Mouse (Mus musculus) c-Kit-positive CD71-positive TER-119-positive erythroid progenitor cells, embryonic 14.5 days (primary cell): ENCODE measurements around the gene Abracl.

Experiments used
- DNase-seq: peaks from one replicate; pipeline ENCODE4 v3.0.0-alpha.2; 2013; ENCODE audit warnings: low spot score

Abracl gene

GRCm38 (mm10) chr10:18021576-18022311 is 1.3 kb downstream of the Abracl start:
- DNase-seq: no peak

DNA sequence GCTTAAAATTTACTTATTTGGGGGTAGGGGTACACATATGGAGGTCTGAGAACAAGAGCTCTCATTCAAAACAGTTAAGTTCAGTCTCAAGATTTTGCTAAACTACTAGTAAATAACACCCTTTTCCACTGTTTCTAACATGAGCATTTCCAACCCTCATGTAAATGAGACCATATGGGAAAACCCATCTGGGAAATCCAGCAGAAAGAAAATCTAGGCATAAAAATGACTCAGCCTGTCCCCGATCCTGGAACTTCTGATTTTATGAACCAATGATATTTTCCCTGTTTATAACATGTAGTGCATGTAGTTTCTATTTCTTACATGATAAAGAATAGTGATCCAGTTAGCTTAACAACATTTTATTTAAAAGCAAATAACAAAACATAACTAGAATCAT is 2.2 kb downstream of the Abracl start:
- no peak for DNase-seq

GRCm38 (mm10) chr10:18020443-18020842 is 2.6 kb downstream of the Abracl start:
- no peak for DNase-seq

DNA sequence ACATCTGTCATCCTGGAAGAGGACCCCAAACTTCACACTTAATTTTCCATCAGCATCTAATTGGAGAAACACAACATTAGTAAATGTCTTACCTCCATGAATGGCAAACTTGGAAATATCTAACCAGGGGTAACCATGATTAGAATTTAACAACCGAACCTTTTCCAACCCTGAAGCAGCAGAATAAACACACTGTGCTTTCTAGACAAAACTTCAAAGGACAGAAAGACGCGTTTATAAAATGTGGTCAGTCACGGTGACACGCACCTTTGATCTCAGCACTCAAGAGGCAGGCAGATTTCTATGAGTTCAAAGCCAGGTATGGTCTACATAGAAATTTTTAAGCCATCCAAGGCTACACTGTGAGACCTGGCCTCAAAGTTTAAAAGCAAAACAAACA is 11.3 kb downstream of the Abracl start:
- no peak for DNase-seq

GRCm38 (mm10) chr10:18009744-18010143 is 13.3 kb downstream of the Abracl start:
- no peak for DNase-seq

DNA sequence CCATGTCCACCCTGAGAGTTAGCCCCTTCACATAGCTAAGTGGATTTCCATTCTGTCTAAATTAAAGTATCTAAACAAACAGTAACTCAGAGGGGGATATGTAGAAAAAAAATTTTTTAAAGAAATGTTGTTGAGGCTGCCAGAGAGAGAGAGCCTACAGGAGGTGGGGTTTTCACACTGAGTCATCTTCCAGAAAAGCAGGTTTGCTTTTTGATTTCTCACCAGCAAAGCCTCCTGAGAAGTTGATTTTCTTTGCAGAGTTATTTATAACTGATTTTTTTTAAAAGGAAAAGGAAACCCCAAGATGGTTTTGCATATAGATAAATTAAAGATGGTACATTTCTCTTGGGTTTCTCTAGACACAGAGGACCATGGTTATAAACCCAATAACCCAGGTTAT is 15.0 kb downstream of the Abracl start:
- DNase-seq: no peak

- no peak for DNase-seq
Measured at GRCm38 (mm10) chr10:18007243-18007642, 15.8 kb downstream of the Abracl start.

- DNase-seq: no peak
Measured at GRCm38 (mm10) chr10:18006756-18007155, 16.3 kb downstream of the Abracl start.

- no peak for DNase-seq
Measured at GRCm38 (mm10) chr10:18005136-18005955, 17.7 kb downstream of the Abracl start.

- no peak for DNase-seq
Measured at GRCm38 (mm10) chr10:18003966-18004637, 19.0 kb downstream of the Abracl start.

- DNase-seq: no peak
Measured at GRCm38 (mm10) chr10:17990576-17990975, 32.5 kb downstream of the Abracl start.

DNA sequence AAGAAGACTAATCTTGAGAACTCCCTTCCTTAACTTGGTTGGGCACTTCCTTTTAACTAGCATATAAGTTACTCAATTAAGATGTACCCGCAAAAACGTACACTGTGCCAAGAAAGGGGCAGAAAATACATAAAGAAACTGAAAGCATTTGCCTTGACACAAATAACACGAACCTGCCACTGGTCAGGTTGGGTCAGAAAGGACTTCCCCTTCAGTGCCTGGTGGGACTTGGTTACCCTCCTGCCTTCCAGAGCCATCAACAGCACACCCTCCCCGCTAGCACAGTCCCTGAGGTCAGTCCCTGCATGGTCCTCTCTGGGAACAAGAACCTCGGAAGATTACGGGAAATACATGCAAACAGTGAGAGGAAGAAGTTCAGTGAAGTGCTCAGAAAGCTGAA is 34.0 kb downstream of the Abracl start:
- DNase-seq: no peak

DNA sequence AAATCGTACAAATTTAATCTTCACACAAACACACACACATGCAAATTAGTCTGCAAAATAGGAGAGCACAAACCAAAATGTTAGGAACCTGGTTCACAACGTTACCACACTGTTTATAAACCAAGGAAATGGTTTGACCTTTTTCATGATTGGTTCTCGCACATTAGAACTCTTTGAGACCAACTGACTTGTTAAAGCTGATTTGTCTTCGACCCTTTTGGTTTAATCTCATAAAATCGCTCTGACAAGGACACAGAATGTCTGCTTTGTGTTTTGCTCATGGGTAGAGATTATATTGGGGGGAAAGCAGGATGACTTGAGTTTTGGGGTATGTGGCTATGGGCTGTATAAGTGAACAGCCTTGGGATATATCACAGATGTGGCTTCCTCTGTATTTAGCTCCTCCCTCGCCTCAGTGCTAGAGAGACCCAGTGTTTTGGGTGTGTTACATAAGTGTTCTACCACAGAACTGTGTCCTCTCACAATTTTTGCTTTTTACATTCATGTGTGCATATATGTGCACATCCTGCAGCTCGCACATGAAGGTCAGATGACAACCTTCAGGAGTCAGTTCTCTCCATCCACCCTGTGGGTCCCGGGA is 35.2 kb downstream of the Abracl start:
- DNase-seq: no peak

- no peak for DNase-seq
Measured at GRCm38 (mm10) chr10:17983313-17983712, 39.8 kb downstream of the Abracl start.

GRCm38 (mm10) chr10:17966090-17966489 is 57.0 kb downstream of the Abracl start:
- DNase-seq: no peak
